Mouse (Mus musculus): ENCODE results near the gene Bckdhb.
A peak's percentile ranks its signal among the peaks of the same experiment; 100 is the strongest.
"Not testable (repeated sequence)": the region's sequence is repeated elsewhere in the genome, so short reads cannot be mapped to it uniquely, and the experiment has no call there.

Bckdhb gene

GRCm38 (mm10) chr9:83962098-83963086, 37.4 kb downstream of the Bckdhb start:
- no peak for DNase-seq (ENCODE audit: low read depth, low spot score)

DNA sequence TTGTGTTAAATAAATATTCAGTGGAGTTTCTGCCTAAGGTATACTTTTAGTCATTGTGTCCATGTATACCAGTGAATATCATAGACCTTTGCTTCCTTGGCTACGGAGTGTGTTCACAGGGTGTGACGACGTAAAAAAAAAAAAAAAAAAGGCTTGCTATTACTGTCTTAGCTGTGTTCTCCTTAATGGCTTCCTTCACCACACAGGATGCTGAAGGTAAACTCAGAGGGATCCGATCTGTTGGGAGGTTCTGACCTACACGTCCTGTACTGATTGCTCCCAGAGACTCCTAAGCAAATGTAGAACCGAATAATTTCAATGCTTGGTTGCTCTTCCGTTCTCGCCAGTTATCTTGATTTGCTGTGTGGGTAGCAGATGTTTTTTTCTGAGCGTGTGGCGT, 38.4 kb downstream of the Bckdhb start:
- no peak for DNase-seq (ENCODE audit: low read depth, low spot score)

DNA sequence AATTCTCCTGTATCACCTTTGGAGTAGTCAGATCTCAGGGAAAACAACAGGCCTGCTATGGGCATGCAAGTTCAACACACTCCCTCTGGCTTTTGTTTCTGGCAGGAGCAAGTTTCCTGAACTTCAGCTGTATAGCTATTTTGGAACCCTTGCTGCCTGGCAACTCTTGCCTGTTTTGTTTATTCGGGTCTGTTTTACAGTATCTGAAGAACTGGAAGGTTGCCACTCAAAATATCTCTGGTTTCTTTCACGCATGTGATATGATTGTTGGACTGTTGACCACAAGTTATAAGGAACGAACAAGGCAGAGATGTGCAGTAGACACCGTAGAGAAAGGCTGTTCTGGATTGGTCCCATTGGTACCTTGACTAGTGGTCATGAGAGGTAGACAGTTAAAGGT, 39.4 kb downstream of the Bckdhb start:
- DNase-seq (ENCODE audit: low read depth, low spot score) = no peak

DNA sequence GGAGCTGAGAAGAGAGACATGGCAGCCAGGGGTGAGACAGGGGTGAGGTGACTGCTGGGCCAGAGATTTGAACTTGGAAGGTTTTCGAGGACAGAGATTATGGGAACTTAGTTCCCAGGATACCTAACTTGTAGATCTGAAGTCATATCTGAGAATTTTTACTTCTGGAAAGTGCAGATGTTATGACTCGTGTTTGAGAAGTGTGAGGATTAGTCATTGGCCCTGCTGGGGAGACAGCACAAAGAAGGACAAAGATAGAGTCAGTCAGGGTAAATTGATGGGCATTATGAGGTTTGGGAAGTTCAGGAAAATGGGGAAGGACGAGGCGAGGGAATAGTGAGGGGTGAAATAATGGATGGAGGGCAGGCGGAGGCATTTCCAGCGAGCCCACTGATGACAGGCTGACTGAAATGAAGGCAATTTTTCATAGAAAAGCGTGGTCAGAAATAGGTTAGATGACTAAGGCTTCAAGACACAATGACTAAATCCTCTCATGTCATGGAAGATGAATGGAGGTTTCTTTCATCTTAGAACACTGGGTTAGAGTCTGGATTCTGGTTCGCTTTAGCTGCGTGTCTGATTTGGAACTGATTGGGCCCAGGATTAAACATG, 42.6 kb downstream of the Bckdhb start:
- DNase-seq (ENCODE audit: low read depth, low spot score) = no peak

- DNase-seq (ENCODE audit: low read depth, low spot score) = no peak
Observed at GRCm38 (mm10) chr9:83969326-83969725, 44.4 kb downstream of the Bckdhb start.

DNA sequence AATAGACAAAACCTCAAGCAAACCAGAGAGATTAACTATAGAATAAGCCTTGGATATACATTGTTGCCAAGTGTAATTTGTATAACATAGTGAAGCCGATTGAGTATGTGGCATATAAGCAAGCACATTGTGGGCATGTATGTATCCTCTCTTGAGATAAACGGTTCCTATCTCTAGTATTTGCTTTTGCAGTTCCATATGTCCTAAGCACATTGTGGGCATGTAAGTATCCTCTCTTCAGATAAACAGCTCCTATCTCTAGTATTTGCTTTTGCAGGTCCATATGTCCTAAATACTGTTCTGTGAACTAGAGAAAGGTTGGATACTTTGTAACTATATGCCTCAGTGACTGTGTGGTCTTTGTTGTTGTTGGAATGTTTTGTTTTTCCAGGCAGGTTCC, 48.5 kb downstream of the Bckdhb start:
- no peak for DNase-seq (ENCODE audit: low read depth, low spot score)

DNA sequence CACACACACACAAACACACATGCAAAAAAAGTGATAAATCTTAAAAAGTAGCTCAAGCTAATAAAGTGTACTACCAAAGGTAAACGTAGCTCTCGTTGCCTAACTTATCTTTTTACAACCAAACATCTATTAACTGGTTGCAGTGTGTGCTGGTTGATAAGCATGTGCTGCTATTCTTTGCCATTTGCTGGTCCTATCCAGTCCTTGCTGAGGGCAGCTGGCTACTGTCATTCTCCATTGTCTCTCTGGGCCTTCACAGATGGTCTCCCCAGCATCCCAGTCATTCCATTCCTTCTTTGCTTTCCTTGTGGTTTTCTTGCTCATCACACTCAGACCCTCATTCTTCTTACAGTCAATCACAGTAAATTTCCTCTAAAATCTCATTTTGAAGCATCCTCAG, 50.9 kb downstream of the Bckdhb start:
- no peak for DNase-seq (ENCODE audit: low read depth, low spot score)

- no peak for DNase-seq (ENCODE audit: low read depth, low spot score)
Observed at GRCm38 (mm10) chr9:83981234-83981633, 56.3 kb downstream of the Bckdhb start.

GRCm38 (mm10) chr9:84008961-84009360, 84.0 kb downstream of the Bckdhb start:
- DNase-seq (ENCODE audit: low read depth, low spot score) = no peak

DNA sequence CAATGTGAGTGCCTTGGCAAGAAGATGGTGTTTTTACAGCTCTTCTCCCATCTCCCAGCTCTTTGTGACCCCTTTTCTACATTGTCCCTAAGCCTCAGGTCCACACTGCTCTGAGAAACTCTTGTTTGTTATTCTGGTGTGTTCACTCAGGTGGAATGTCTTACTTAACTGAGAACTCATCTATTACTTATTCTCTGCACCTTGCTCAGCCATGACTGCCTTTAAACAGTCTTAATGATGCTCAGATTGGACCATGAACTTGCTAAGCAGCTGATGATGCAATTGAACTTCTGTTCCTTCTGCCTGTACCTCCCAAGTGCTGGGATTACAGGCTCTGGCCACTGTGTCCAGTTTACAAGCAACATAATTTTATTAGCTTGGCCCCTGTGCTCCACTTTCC, 86.2 kb downstream of the Bckdhb start:
- DNase-seq (ENCODE audit: low read depth, low spot score) = no peak

GRCm38 (mm10) chr9:84018141-84018540, 93.2 kb downstream of the Bckdhb start:
- not testable (repeated sequence) for DNase-seq (ENCODE audit: low read depth, low spot score)

- peak; percentile 43 for DNase-seq (ENCODE audit: low read depth, low spot score)
Observed at GRCm38 (mm10) chr9:84019627-84020026, 94.7 kb downstream of the Bckdhb start.

DNA sequence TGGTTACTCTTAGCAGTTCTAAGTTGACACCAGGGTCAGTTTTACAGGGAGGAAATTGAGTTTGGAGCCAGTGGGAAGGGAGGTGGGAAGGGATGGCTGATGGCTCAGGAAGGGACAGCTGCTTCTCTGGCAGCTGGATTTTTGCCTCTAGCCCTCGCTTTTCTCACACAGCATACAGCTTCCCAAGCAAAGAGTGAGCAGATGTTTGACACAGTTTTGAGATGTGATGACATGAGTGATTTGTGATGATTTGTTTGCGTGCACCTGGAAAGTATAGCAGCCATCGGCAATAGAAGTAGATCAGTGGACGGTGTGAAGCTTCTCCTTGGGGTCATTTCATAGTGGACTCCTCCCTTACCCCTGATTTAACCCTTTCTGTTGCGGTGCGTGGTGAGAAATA, 96.2 kb downstream of the Bckdhb start:
- no peak for DNase-seq (ENCODE audit: low read depth, low spot score)

GRCm38 (mm10) chr9:84028120-84028519, 103.2 kb downstream of the Bckdhb start:
- peak; percentile 14 for DNase-seq (ENCODE audit: low read depth, low spot score)

GRCm38 (mm10) chr9:84030691-84031290, 105.8 kb downstream of the Bckdhb start:
- no peak for DNase-seq (ENCODE audit: low read depth, low spot score)

GRCm38 (mm10) chr9:84031406-84031805, 106.5 kb downstream of the Bckdhb start:
- DNase-seq (ENCODE audit: low read depth, low spot score) = no peak

GRCm38 (mm10) chr9:84032669-84033341, 107.9 kb downstream of the Bckdhb start:
- no peak for DNase-seq (ENCODE audit: low read depth, low spot score)

DNA sequence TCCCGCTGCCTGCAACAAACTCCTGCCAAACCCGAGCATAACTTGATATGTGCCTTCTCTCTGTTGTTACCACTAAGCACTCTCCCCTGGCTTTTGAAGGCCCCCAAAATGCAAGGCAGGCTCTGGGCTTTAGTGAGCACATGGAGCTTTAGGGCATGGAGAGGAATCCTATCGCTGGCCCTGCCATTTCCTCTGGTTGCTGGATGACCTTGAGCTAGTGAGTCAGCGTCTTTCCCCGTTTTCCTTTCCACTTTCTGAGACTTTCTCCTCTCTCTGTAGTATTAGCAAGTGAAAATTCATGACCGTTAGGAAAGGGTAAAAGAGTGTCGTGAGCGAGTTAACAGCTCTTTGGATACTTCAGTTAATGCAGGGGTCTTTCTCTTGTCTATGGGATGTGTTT, 111.1 kb downstream of the Bckdhb start:
- no peak for DNase-seq (ENCODE audit: low read depth, low spot score)

GRCm38 (mm10) chr9:84037224-84037623, 112.3 kb downstream of the Bckdhb start:
- DNase-seq (ENCODE audit: low read depth, low spot score) = no peak

- DNase-seq (ENCODE audit: low read depth, low spot score) = no peak
Observed at GRCm38 (mm10) chr9:84038946-84039345, 114.0 kb downstream of the Bckdhb start.

GRCm38 (mm10) chr9:84040376-84040775, 115.4 kb downstream of the Bckdhb start:
- no peak for DNase-seq (ENCODE audit: low read depth, low spot score)
